Mouse (Mus musculus) heart, embryonic 14.5 days (tissue): Measurements from ENCODE around the gene Neurl3. TPM values are rescaled to one million over a fixed set of nuclear protein-coding genes. Genes with fewer than 3 reads are reported as not detected.

Experiments used
- ATAC-seq: fragments of 200-750 bp; cut with Nextera tagmentation; 2 replicates; pipeline ENCODE4 v1.8.0; 2017; ENCODE audit warnings: low read depth, moderate TSS enrichment; ENCODE audit not compliant: insufficient number of reproducible peaks, insufficient read depth, low FRiP score
- H3K27ac ChIP-seq, 2 experiments: fragments of 200-500 bp in 1 of 2; fragments of 300-500 bp in 1 of 2; sonication (generic) in 1 of 2; replicated peaks in 1 of 2; 2 replicates each; pipeline ENCODE4 v1.5.1; 2012 to 2014; ENCODE audit warnings: low read depth in 2 of 2, low read length in 2 of 2, control low read depth in 1 of 2, mild to moderate bottlenecking in 1 of 2, mixed read lengths in 1 of 2; ENCODE audit not compliant: control insufficient read depth in 1 of 2, insufficient read depth in 1 of 2
- H3K27me3 ChIP-seq: fragments of 300-500 bp; sonication (generic); 2 replicates; pipeline ENCODE4 v1.6.1; 2014; ENCODE audit warnings: mild to moderate bottlenecking, low read length, control low read depth; ENCODE audit not compliant: control insufficient read depth, insufficient read depth
- H3K36me3 ChIP-seq: fragments of 300-500 bp; sonication (generic); 2 replicates; pipeline ENCODE4 v1.6.1; 2014; ENCODE audit warnings: mild to moderate bottlenecking, control low read depth, low read length, mixed read lengths; ENCODE audit not compliant: control insufficient read depth, insufficient read depth
- H3K4me1 ChIP-seq, 2 experiments: fragments of 200-500 bp in 1 of 2; fragments of 300-500 bp in 1 of 2; sonication (generic) in 1 of 2; 2 replicates each; pipeline ENCODE4 v1.6.1; 2012 to 2014; ENCODE audit warnings: low read length in 2 of 2, control low read depth in 1 of 2, mixed read lengths in 1 of 2; ENCODE audit not compliant: control insufficient read depth in 2 of 2, insufficient read depth in 2 of 2
- H3K4me2 ChIP-seq: fragments of 300-500 bp; sonication (generic); 2 replicates; pipeline ENCODE4 v1.6.1; 2014; ENCODE audit warnings: mild to moderate bottlenecking, low read length
- H3K4me3 ChIP-seq, 2 experiments: fragments of 200-500 bp in 1 of 2; fragments of 300-500 bp in 1 of 2; sonication (generic) in 1 of 2; 2 replicates each; pipeline ENCODE4 v1.5.1; 2012 to 2014; ENCODE audit warnings: low read length in 2 of 2, mild to moderate bottlenecking in 2 of 2, control low read depth in 1 of 2, low read depth in 1 of 2, moderate library complexity in 1 of 2; ENCODE audit not compliant: control insufficient read depth in 1 of 2, insufficient read depth in 1 of 2
- H3K9ac ChIP-seq: fragments of 300-500 bp; sonication (generic); 2 replicates; pipeline ENCODE4 v1.6.1; 2014; ENCODE audit warnings: mild to moderate bottlenecking, low read length
- H3K9me3 ChIP-seq: fragments of 300-500 bp; sonication (generic); 2 replicates; pipeline ENCODE4 v1.6.1; 2016; ENCODE audit warnings: low read length, control low read depth; ENCODE audit not compliant: control insufficient read depth
- WGBS: fragments of 180-500 bp; shearing (Covaris S2); extraction: QIAGEN DNeasy Blood & Tissue Kit; methylation state at CpG from one replicate; pipeline ENCODE4 v1.1.7; 2014; 5-methylcytosine and 5-hydroxymethylcytosine counted together
- polyA plus RNA-seq: library from polyadenylated mRNA; unstranded; fragments of >200 nt; fragmentation: Nextera tagmentation; extraction: Ambion mirVana; gene quantifications from 2 replicates; pipeline ENCODE4 v1.2.1, GENCODE M21; 2014

Neurl3 gene
- polyA plus RNA-seq, 1 experiment from 2014 or later: 4.6 TPM

DNA sequence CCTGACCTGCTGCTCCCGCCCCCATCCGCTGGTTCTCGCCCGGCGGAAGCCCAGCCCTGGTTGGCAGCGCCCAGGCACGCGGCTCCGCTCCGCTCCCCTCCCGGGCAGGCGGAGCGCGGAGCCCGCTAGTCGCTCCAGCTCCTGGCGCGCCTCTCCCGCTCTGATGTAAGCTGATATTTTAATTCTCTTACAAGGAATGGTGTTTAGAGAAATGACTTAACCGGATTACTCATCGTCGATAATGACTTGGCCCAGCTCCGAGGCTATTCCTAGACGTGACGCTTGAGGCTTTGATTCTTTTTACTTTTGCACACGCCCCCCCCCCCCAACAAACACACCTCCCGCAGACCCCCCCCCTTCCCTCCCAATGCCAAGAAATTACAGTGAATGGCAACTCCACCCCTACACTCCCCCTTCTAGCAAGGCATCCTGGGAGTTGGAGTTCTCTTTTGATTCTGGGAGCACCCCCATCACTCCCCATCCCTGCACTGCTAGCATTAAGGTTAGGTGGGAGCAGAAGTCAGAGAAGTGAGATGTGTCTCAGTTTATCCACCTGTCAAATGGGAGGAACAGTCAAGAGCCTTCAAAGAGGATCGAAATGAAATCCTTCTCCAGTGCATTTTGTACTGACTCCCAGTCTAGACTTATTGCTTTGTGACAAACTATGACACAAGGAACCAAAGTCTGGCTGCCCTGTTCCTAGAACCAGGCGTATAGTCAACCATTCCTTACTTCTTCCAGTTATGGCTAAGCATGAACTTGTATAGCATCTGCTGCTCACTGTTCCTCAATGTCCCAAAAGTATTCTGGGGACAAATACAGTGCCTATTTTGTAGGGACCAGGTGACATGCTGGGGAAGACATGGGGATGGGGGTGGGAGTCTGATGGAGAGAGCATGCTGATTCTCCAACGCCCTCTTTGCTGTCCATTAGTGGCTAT, 29.2 kb upstream of the Neurl3 start:
- H3K9me3 ChIP-seq: no peaks in the 10 kb centered on the region
- H3K36me3 ChIP-seq: no peaks in the 10 kb centered on the region
- H3K27me3 ChIP-seq: peaks cover 12% of the 10 kb centered on the region; the same call in 1 of the 2 replicates
- H3K27ac ChIP-seq: peak overlapping the region; percentile 69 to 80
- peak; percentile 71 for ATAC-seq
- WGBS: 8% methylated on average over 30 of the region's 30 CpGs
- H3K4me3 ChIP-seq: peak overlapping the region; percentile 29 to 35
- H3K4me1 ChIP-seq: peaks cover 20 to 35% of the 10 kb centered on the region in 2 experiments
- H3K9ac ChIP-seq: peak overlapping the region; percentile 71
- H3K4me2 ChIP-seq: peak overlapping the region; percentile 69

- peak overlapping the region; percentile 29 to 35 for H3K4me3 ChIP-seq
- peaks cover 17 to 31% of the 10 kb centered on the region in 2 experiments for H3K4me1 ChIP-seq
- H3K4me2 ChIP-seq: peak overlapping the region; percentile 69
- WGBS: 11% methylated on average over 9 of the region's 9 CpGs
- peak overlapping the region; percentile 71 for H3K9ac ChIP-seq
- H3K27ac ChIP-seq: peak overlapping the region; percentile 69 to 80
- ATAC-seq: no peak
- peaks cover 19% of the 10 kb centered on the region for H3K27me3 ChIP-seq
- no peaks in the 10 kb centered on the region for H3K36me3 ChIP-seq
- H3K9me3 ChIP-seq: no peaks in the 10 kb centered on the region
These were observed 28.5 kb upstream of the Neurl3 start for GRCm38 (mm10) chr1:36302957-36303356.

DNA sequence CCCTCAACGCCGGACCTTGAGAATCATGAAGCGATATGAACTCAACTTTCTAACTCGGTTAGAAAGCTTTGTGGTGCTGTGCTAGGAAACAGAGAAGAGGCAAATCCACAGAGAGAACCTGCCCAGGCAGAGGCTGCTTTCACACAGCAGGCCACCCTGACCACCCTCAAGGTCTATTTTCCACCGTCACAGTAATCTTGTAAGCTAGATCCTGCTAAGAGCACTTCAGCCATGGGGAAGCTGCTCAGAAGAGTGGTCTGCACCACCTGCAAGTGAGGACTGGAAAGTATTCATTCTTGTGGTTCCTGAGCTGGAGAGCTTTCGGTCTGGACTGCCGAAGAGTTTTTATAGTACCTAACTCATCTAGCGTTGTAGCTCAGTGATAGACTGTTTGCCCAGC, 27.8 kb upstream of the Neurl3 start:
- ATAC-seq: no peak
- Histone ChIP-seq H3K9ac (no peak overlapping the region), H3K36me3 (no peaks in the 10 kb centered on the region), H3K9me3 (no peaks in the 10 kb centered on the region), H3K4me2 (no peak overlapping the region), H3K4me1 (peaks cover 17 to 30% of the 10 kb centered on the region in 2 experiments), H3K27me3 (peaks cover 23% of the 10 kb centered on the region), H3K4me3 (no peak overlapping the region), H3K27ac (no peak overlapping the region)
- 63% methylated on average over 8 of the region's 8 CpGs for WGBS

- ATAC-seq: no peak
- H3K4me3 ChIP-seq: no peak overlapping the region
- peaks cover 23% of the 10 kb centered on the region for H3K27me3 ChIP-seq
- H3K9me3 ChIP-seq: no peaks in the 10 kb centered on the region
- no peak overlapping the region for H3K9ac ChIP-seq
- 83% methylated on average over 6 of the region's 6 CpGs for WGBS
- H3K4me2 ChIP-seq: no peak overlapping the region
- H3K36me3 ChIP-seq: no peaks in the 10 kb centered on the region
- peaks cover 15 to 27% of the 10 kb centered on the region in 2 experiments for H3K4me1 ChIP-seq
- H3K27ac ChIP-seq: no peak overlapping the region
These were observed 26.0 kb upstream of the Neurl3 start for GRCm38 (mm10) chr1:36300486-36300885.

DNA sequence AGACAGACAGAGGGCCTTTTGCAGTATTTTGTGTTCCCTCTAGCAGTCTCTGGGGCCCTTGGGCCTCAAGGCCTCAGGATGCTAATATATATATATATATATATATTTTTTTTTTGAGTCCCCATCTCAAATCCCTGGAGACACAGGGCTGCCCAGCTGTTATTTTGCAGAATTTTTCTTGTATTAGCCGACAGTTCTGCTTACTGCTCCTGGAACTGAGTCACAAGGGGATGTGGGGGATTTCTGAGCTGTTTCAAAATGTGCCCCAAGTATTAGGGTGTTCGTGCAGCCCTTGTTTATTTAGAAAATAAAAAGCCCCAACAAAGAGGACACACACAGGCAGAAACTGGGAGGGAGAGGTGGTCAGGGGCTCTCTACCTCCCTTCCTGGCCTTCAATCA, 25.2 kb upstream of the Neurl3 start:
- Histone ChIP-seq H3K27ac (no peak overlapping the region), H3K9ac (no peak overlapping the region), H3K36me3 (no peaks in the 10 kb centered on the region), H3K4me3 (no peak overlapping the region), H3K4me2 (no peak overlapping the region), H3K27me3 (peaks cover 23% of the 10 kb centered on the region), H3K9me3 (no peaks in the 10 kb centered on the region), H3K4me1 (peaks cover 11 to 22% of the 10 kb centered on the region in 2 experiments)
- WGBS: 73% methylated on average over 2 of the region's 2 CpGs
- ATAC-seq: no peak

GRCm38 (mm10) chr1:36299126-36299525, 24.6 kb upstream of the Neurl3 start:
- H3K27ac ChIP-seq: no peak overlapping the region
- H3K36me3 ChIP-seq: no peaks in the 10 kb centered on the region
- H3K9ac ChIP-seq: 0 out of 2 replicates have a peak overlapping the region, but pooled peaks have one; percentile 17
- no peaks in the 10 kb centered on the region for H3K9me3 ChIP-seq
- 29% methylated on average over 13 of the region's 13 CpGs for WGBS
- H3K4me2 ChIP-seq: no peak overlapping the region
- peaks cover 23% of the 10 kb centered on the region for H3K27me3 ChIP-seq
- peaks cover 7 to 16% of the 10 kb centered on the region in 2 experiments for H3K4me1 ChIP-seq
- no peak for ATAC-seq
- no peak overlapping the region for H3K4me3 ChIP-seq

DNA sequence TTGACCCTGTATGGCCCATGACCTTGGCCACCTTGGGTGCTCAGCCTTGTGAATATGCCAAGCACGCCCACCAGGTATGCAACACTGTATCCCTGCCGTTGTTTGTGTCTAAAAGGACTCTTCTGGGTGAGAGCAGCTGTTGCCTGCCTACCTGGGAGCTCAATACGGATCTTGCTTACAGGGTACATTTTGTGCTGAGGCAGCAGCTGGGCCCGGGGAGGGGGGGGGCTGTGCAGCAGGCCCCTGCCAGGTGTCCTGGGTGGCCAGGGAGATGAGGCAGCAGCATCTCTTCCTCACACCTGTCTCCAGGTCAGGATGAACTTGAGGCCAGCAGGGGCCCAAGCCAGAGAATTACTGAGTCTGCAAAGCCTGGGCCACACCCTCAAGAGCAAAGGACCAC, 23.6 kb upstream of the Neurl3 start:
- H3K4me1 ChIP-seq: peaks cover 4 to 9% of the 10 kb centered on the region in 2 experiments; a peak in 2 of 4 replicates
- 72% methylated on average over 4 of the region's 4 CpGs for WGBS
- H3K4me3 ChIP-seq: no peak overlapping the region
- no peaks in the 10 kb centered on the region for H3K36me3 ChIP-seq
- H3K9ac ChIP-seq: no peak overlapping the region
- H3K9me3 ChIP-seq: no peaks in the 10 kb centered on the region
- H3K27ac ChIP-seq: no peak overlapping the region
- no peak overlapping the region for H3K4me2 ChIP-seq
- peaks cover 23% of the 10 kb centered on the region for H3K27me3 ChIP-seq
- no peak for ATAC-seq
